Mouse (Mus musculus) stomach, embryonic 15.5 days (tissue): ENCODE measurements around the gene Il10rb. TPM values are rescaled to one million over a fixed set of nuclear protein-coding genes. Genes with fewer than 3 reads are reported as not detected.

ENCODE experiments used
- ATAC-seq: fragments of 200-750 bp; cut with Nextera tagmentation; 2 replicates; pipeline ENCODE4 v1.8.0; 2017; ENCODE audit warnings: low read depth, moderate number of reproducible peaks, moderate TSS enrichment; ENCODE audit not compliant: insufficient read depth, low FRiP score
- H3K27ac ChIP-seq: fragments of 300-500 bp; sonication (generic); 2 replicates; pipeline ENCODE4 v1.5.1; 2015; ENCODE audit warnings: mild to moderate bottlenecking, inconsistent platforms
- H3K27me3 ChIP-seq: fragments of 300-500 bp; sonication (generic); replicated peaks from 2 replicates; pipeline ENCODE4 v1.6.1; 2015; ENCODE audit warnings: inconsistent platforms
- H3K36me3 ChIP-seq: fragments of 300-500 bp; sonication (generic); 2 replicates; pipeline ENCODE4 v1.6.1; 2015; ENCODE audit warnings: inconsistent platforms
- H3K4me1 ChIP-seq: fragments of 300-500 bp; sonication (generic); 2 replicates; pipeline ENCODE4 v1.6.1; 2015; ENCODE audit warnings: inconsistent platforms
- H3K4me2 ChIP-seq: fragments of 300-500 bp; sonication (generic); 2 replicates; pipeline ENCODE4 v1.6.1; 2015; ENCODE audit warnings: mild to moderate bottlenecking, inconsistent platforms
- H3K4me3 ChIP-seq: fragments of 300-500 bp; sonication (generic); replicated peaks from 2 replicates; pipeline ENCODE4 v1.5.1; 2015; ENCODE audit warnings: inconsistent platforms
- H3K9ac ChIP-seq: fragments of 300-500 bp; sonication (generic); 2 replicates; pipeline ENCODE4 v1.6.1; 2015; ENCODE audit warnings: inconsistent platforms
- H3K9me3 ChIP-seq: fragments of 300-500 bp; sonication (generic); 2 replicates; pipeline ENCODE4 v1.6.1; 2016; ENCODE audit warnings: inconsistent platforms
- WGBS: fragments of 180-500 bp; shearing (Covaris S2); methylation state at CpG from one replicate; pipeline ENCODE4 v1.1.7; 2015; 5-methylcytosine and 5-hydroxymethylcytosine counted together
- polyA plus RNA-seq: library from polyadenylated mRNA; unstranded; fragments of >200 nt; fragmentation: Nextera tagmentation; extraction: Ambion mirVana; gene quantifications from 2 replicates; pipeline ENCODE4 v1.2.1, GENCODE M21; 2015

The Il10rb gene
- polyA plus RNA-seq, 1 experiment from 2014 or later = 45.5 TPM

DNA sequence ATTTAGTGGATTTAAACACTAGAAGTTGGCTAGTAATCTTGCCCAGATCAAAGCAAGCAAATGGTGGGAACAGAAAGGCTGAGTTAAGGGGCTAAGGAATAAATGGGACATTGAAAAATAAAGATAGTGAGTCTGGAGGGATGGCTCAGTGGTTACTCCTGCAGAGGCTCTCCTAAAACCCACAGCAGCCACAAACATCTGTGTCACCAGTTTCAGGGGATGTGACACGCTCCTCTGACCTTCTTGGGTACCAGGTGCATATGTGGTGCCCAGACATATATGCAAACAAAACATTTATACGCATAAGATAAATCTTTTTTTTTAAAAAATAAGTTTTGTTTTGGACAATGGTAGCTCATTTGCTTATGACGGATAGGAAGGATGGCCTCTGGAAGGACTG lies 53.4 kb downstream of the Il10rb start:
- no peak for ATAC-seq
- H3K4me2 ChIP-seq = no peak overlapping the region
- H3K9ac ChIP-seq = no peak overlapping the region
- no peak overlapping the region for H3K4me3 ChIP-seq
- no peak overlapping the region for H3K27ac ChIP-seq
- no peaks in the 10 kb centered on the region for H3K4me1 ChIP-seq
- WGBS = 87% methylated on average over 3 of the region's 3 CpGs
- H3K27me3 ChIP-seq = no peaks in the 10 kb centered on the region
- H3K36me3 ChIP-seq = no peaks in the 10 kb centered on the region
- no peaks in the 10 kb centered on the region for H3K9me3 ChIP-seq

DNA sequence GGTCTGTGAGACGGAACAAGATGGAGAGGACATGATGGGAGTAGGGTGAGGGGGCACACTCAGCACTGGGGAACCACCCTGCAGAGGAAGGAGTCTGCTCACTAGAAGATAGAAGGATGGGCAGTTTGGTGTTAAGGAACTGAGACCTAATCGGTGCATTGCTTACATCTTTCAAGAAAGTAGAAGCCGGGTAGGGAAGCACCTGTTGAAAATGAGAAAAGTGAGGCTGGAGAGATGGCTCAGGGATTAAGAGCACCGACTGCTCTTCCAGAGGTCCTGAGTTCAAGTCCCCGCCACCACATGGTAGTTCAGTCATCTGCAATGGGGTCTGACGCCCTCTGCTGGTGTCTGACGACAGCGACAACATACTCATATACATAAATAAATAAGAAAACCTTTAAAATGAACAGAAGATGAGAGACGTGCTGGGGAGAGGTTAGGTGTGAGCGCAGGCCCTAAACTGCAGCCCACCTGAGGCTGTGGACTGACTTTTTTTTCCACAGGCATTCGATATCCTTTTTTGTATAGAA lies 53.9 kb downstream of the Il10rb start:
- Histone ChIP-seq H3K9me3 (no peaks in the 10 kb centered on the region), H3K36me3 (no peaks in the 10 kb centered on the region), H3K27me3 (no peaks in the 10 kb centered on the region), H3K27ac (no peak overlapping the region), H3K4me1 (no peaks in the 10 kb centered on the region), H3K4me3 (no peak overlapping the region), H3K4me2 (no peak overlapping the region), H3K9ac (no peak overlapping the region)
- WGBS = 69% methylated on average over 11 of the region's 11 CpGs
- ATAC-seq = no peak

DNA sequence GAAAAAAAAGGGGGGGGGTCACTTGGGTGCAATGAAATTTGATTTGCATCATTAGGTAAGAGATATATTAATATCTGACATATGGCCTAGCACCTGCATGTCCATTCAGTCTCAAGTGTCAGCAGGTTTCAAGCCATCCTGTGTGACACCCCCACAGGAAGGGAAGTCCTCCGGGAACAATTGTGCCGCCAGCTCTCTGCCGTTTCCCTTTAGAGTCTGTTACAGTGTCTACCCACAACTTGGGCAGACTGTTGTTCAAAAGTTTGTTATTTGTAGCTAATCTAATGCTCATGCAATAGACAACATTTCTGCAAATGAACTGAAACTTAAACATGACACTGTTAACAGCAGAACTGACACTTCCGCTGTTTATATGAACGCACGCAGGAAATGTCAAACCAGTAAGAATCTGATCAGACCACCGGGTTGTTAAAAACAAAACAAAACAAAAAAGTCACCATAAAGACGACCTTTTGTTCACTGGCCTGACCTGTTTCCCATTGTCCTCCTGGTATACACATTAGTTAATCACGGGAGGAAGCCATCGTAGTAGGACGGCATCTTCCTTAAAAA lies 55.2 kb downstream of the Il10rb start:
- H3K4me3 ChIP-seq = no peak overlapping the region
- H3K36me3 ChIP-seq = no peaks in the 10 kb centered on the region
- ATAC-seq = no peak
- H3K9me3 ChIP-seq = no peaks in the 10 kb centered on the region
- no peak overlapping the region for H3K27ac ChIP-seq
- 60% methylated on average over 11 of the region's 11 CpGs for WGBS
- no peak overlapping the region for H3K9ac ChIP-seq
- no peak overlapping the region for H3K4me2 ChIP-seq
- H3K27me3 ChIP-seq = no peaks in the 10 kb centered on the region
- 0 out of 2 replicates have a peak, but pooled peaks cover 6% of the 10 kb centered on the region for H3K4me1 ChIP-seq

DNA sequence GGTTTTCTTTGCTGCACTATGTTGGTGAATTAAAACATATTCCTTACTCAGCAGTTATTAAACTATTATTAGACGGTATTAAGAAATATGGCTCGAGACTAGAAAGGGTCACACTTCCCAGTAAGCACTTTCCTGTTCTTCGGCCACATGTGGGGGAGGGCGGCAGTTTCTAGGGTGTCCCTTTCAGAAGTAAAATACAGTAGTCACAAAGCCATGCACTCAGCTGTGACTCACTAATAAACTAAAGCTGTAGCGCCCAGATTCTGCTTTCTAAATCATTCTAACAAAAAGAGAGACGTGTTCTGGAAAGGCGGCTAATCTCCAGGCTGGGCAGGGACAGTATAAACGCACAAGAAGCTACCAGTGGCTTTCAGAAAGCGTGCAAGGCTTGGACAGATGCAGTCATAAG lies 55.8 kb downstream of the Il10rb start:
- H3K4me3 ChIP-seq = no peak overlapping the region
- WGBS = 39% methylated on average over 9 of the region's 9 CpGs
- no peak overlapping the region for H3K9ac ChIP-seq
- H3K4me1 ChIP-seq = 0 out of 2 replicates have a peak, but pooled peaks cover 6% of the 10 kb centered on the region
- peak overlapping the region; percentile 11; the same call in 1 of the 2 replicates for H3K27ac ChIP-seq
- ATAC-seq = no peak
- no peaks in the 10 kb centered on the region for H3K9me3 ChIP-seq
- H3K36me3 ChIP-seq = no peaks in the 10 kb centered on the region
- H3K27me3 ChIP-seq = no peaks in the 10 kb centered on the region
- H3K4me2 ChIP-seq = 0 out of 2 replicates have a peak overlapping the region, but pooled peaks have one; percentile 3

DNA sequence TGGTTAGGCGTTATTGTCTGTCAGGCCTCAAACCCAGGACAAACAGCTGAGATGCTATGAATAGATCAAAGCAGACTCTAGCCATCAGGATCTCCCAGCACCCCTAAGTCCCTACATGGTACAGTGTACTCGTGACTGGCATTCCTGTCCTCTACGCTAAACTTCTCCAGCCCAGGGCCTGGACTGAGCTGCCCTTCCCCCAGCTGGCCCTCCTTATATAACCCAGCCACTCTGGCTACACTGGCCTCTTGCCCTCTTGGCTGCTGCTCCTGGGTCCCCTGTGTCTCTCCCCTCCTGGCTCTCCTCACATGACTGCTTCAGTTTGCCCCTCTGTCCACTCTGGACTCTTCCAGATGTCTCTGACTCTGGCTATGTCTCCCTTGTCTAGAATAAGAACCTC lies 56.7 kb downstream of the Il10rb start:
- no peaks in the 10 kb centered on the region for H3K36me3 ChIP-seq
- ATAC-seq = no peak
- H3K9me3 ChIP-seq = no peaks in the 10 kb centered on the region
- no peak overlapping the region for H3K4me2 ChIP-seq
- H3K27me3 ChIP-seq = no peaks in the 10 kb centered on the region
- no peak overlapping the region for H3K27ac ChIP-seq
- 71% methylated on average over 3 of the region's 3 CpGs for WGBS
- no peak overlapping the region for H3K9ac ChIP-seq
- H3K4me3 ChIP-seq = no peak overlapping the region
- H3K4me1 ChIP-seq = 0 out of 2 replicates have a peak, but pooled peaks cover 6% of the 10 kb centered on the region

DNA sequence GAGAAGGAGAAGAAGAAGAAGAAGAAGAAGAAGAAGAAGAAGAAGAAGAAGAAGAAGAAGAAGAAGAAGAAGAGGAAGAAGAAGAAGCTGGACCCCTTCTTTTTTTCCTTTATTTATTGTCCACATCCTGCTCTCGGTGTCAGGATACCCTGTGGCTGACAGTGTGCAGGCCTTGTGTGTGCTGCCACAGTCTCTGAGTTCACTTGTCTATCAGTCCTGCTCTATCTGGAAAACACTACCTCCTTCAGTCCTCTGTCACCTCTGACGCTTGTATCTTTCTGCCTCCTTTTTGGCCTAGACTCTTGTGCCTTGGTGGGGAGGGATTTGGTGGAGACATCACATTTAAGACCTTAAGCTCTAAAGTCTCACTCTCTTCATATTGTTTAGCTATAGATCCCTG lies 57.4 kb downstream of the Il10rb start:
- no peaks in the 10 kb centered on the region for H3K27me3 ChIP-seq
- no peak overlapping the region for H3K9ac ChIP-seq
- 77% methylated on average over 2 of the region's 2 CpGs for WGBS
- no peak for ATAC-seq
- H3K4me2 ChIP-seq = no peak overlapping the region
- no peaks in the 10 kb centered on the region for H3K36me3 ChIP-seq
- no peak overlapping the region for H3K27ac ChIP-seq
- H3K9me3 ChIP-seq = no peaks in the 10 kb centered on the region
- H3K4me3 ChIP-seq = no peak overlapping the region
- H3K4me1 ChIP-seq = 0 out of 2 replicates have a peak, but pooled peaks cover 6% of the 10 kb centered on the region

DNA sequence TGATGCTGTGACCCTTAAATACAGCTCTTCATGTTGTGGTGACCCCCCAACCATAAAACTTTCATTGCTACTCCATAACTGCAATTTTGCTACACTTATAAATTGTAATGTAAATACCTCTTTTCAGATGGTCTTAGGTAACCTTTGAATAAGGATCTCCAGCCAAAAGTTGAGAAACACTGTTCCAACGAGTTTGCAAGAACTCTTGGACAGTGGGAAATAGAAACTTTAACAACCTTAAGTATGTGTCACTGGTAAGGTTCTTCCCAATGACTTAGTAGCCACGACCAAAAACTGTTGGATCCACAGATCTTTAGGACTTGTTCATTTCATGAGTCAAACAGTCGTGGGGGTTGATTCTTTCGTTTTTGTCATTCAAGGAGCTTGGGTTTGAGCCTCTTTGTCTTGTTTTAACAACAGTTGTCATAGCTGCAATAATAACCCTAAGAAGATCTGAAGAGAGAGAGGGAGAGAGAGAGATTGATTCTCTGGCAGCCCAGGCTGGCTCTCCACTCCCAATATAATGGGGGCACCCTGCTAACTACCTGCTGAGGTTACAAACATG lies 58.0 kb downstream of the Il10rb start:
- H3K36me3 ChIP-seq = no peaks in the 10 kb centered on the region
- H3K9me3 ChIP-seq = no peaks in the 10 kb centered on the region
- H3K9ac ChIP-seq = no peak overlapping the region
- 0 out of 2 replicates have a peak, but pooled peaks cover 6% of the 10 kb centered on the region for H3K4me1 ChIP-seq
- no peak for ATAC-seq
- peak overlapping the region; percentile 97 for H3K4me2 ChIP-seq
- WGBS = 83% methylated on average over 4 of the region's 4 CpGs
- H3K27me3 ChIP-seq = no peaks in the 10 kb centered on the region
- H3K4me3 ChIP-seq = peak overlapping the region; percentile 63
- peak overlapping the region; percentile 52 for H3K27ac ChIP-seq

DNA sequence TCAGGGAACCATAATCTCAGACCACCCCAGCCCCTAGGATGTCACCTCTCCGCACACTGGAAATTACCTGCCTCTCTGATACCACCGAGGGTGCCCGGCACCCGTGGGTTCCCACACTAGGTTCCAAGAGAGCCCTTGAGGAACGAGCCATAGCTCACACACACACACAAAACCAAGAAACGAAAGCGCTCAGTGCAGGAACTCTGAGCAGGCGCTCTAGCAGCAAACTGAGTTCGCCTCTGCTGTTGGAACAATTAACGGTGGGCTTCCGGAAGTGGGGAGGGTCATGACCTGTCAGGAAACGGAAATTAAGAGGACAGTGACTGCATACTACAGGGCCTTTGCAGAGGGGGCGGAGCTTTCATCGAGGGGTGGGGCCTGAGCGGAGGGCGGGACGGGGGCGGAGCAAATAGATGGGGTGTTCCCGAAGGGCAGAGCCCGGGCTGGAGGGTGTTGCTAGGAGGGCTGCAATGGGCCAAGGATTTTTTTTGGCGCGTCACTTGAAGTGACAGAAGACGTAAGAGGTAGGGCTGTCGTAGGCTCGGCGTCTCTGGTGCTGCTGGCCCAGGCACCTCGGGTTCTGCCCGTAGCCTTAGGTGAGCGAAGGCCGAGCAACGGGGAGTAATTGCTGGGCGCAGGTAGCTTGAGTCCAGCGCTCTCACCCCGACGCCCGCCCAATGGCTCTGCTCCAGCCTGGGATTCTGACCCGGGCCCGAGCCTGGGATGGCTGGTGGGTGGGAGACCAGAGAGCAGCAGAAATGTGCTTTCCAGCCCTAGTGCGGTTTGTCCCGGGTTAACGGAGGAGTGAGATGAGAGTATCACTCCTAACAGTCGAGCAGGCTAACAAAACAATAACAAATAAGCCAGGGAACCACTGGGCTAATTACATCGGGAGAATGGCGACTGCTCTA lies 58.9 kb downstream of the Il10rb start:
- WGBS = 1% methylated on average over 44 of the region's 44 CpGs
- Histone ChIP-seq H3K27ac (peak overlapping the region; percentile 52), H3K9ac (peak overlapping the region; percentile 45; the same call in 1 of the 2 replicates), H3K9me3 (no peaks in the 10 kb centered on the region), H3K4me1 (0 out of 2 replicates have a peak, but pooled peaks cover 6% of the 10 kb centered on the region), H3K4me2 (peak overlapping the region; percentile 97), H3K36me3 (no peaks in the 10 kb centered on the region), H3K27me3 (no peaks in the 10 kb centered on the region), H3K4me3 (peak overlapping the region; percentile 63)
- peak; percentile 96 for ATAC-seq

DNA sequence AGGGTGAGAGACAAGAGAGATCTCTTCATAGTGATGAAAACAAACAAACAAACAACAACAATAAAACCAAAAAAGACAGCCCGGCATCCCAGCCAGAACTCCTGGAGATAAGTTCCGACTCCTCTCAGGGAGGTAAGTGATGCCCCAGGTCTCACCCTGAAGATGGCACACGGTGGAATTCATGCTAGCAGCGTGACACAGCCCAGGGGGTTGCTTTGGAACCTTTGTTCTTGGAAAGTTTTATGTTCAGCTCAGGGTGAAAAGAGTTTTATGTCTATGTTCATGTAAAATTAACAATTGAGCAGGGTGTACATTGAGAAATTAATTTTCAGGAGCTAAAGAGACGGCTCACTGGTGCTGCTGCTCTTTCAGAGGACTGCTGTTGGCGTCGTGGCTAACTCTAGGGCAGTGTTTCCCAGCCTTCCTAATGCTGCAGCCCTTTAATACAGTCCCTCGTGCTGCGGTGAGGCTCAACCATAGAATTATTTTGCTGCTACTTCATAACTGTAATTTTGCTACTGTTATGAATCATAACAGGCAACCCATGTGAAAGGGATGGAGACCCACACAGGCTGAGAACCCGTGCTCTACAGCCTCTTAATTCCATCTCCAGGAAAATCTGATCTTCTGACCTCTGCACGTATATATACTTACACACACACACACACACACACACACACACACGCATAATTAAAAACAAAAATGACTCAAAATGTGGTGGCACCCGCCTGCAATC lies 59.7 kb downstream of the Il10rb start:
- Histone ChIP-seq H3K36me3 (no peaks in the 10 kb centered on the region), H3K4me3 (peak overlapping the region; percentile 63), H3K27ac (no peak overlapping the region), H3K4me2 (peak overlapping the region; percentile 97), H3K4me1 (0 out of 2 replicates have a peak, but pooled peaks cover 6% of the 10 kb centered on the region), H3K27me3 (no peaks in the 10 kb centered on the region), H3K9me3 (no peaks in the 10 kb centered on the region), H3K9ac (peak overlapping the region; percentile 45; the same call in 1 of the 2 replicates)
- 56% methylated on average over 13 of the region's 13 CpGs for WGBS
- no peak for ATAC-seq

DNA sequence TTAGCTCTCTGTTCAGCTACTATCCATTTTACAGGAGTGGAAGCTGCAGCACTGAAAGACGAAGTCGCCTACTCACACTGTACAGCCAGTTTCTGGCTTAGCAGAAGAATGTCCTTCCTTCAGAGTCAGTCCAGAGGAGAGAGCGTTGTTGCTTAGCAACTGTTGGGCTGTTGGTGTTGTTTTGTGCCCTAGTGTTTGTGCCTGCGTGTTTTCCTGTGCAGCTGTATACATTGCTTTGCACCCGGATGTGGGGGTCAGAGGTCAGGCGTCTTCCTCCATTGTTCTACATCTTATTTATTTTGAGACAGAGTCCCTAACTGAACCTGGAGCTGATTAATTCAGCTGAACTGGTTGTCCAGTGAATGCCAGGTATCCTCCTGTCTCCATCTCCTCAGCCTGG lies 60.6 kb downstream of the Il10rb start:
- WGBS = 48% methylated on average over 6 of the region's 6 CpGs
- no peak for ATAC-seq
- H3K27ac ChIP-seq = no peak overlapping the region

DNA sequence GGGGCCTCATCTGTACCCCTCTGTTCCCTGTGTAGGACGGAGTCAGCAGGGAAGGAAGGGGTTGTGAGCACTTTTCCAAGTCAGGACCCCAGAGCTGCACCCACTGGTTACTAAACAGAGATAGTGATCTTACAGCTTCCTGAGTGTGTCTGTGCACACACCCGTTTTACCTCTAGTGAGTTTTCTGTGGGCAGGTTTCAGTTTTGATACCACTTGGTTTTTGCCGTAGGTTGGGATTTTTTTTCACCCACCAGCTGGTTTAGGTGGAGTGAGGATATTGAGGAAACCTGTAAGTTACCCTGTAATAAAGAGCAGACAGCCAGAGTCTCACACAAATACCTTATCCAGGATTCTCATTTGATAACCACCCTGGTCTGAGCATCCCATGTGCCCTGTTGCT lies 64.5 kb downstream of the Il10rb start:
- Histone ChIP-seq H3K9me3 (no peaks in the 10 kb centered on the region), H3K36me3 (no peaks in the 10 kb centered on the region), H3K27ac (no peak overlapping the region), H3K9ac (no peak overlapping the region), H3K4me2 (no peak overlapping the region), H3K4me1 (0 out of 2 replicates have a peak, but pooled peaks cover 4% of the 10 kb centered on the region), H3K27me3 (no peaks in the 10 kb centered on the region), H3K4me3 (no peak overlapping the region)
- 66% methylated on average over 3 of the region's 3 CpGs for WGBS
- ATAC-seq = no peak

More for the DNA sequence above, 60.6 kb downstream of the Il10rb start:
- Histone ChIP-seq H3K36me3 (no peaks in the 10 kb centered on the region), H3K27me3 (no peaks in the 10 kb centered on the region), H3K4me2 (no peak overlapping the region), H3K4me1 (0 out of 2 replicates have a peak, but pooled peaks cover 6% of the 10 kb centered on the region), H3K4me3 (no peak overlapping the region), H3K9ac (no peak overlapping the region), H3K9me3 (no peaks in the 10 kb centered on the region)
